Mouse (Mus musculus): ENCODE results near the gene Gm17509. TPM values are rescaled to one million over a fixed set of nuclear protein-coding genes. Genes with fewer than 3 reads are reported as not detected.
A peak's percentile ranks its signal among the peaks of the same experiment; 100 is the strongest.

Gene Gm17509
- polyA plus RNA-seq, 1 experiment from 2014 or later = not detected

GRCm38 (mm10) chr13:117224901-117225300 is 4.0 kb upstream of the Gm17509 start:
- Histone ChIP-seq H3K27me3 (ENCODE audit: control insufficient read depth, insufficient read depth, low read length) (no peaks in the 10 kb centered on the region), H3K27ac (replicated peaks) (no peak overlapping the region), H3K9ac (ENCODE audit: low read length) (no peak overlapping the region), H3K4me1 (replicated peaks; ENCODE audit: control insufficient read depth, insufficient read depth) (no peaks in the 10 kb centered on the region; the same call in 1 of the 2 replicates), H3K4me3 (ENCODE audit: low read depth, low read length) (no peak overlapping the region), H3K36me3 (ENCODE audit: control insufficient read depth, insufficient read depth, low read length) (no peaks in the 10 kb centered on the region), H3K4me2 (replicated peaks; ENCODE audit: low read depth) (no peak overlapping the region), H3K9me3 (ENCODE audit: control insufficient read depth, low read length) (no peaks in the 10 kb centered on the region)
- 54% methylated on average over 2 of the region's 2 CpGs for WGBS
- no peak for ATAC-seq (ENCODE audit: low FRiP score, low TSS enrichment)
- DNase-seq (ENCODE audit: low spot score) = no peak
- no peak for TF ChIP-seq CTCF (IDR thresholded peaks at IDR 0.05; ENCODE audit: low read depth)
- TF ChIP-seq EP300 (optimal IDR thresholded peaks at IDR 0.05) = no peak

DNA sequence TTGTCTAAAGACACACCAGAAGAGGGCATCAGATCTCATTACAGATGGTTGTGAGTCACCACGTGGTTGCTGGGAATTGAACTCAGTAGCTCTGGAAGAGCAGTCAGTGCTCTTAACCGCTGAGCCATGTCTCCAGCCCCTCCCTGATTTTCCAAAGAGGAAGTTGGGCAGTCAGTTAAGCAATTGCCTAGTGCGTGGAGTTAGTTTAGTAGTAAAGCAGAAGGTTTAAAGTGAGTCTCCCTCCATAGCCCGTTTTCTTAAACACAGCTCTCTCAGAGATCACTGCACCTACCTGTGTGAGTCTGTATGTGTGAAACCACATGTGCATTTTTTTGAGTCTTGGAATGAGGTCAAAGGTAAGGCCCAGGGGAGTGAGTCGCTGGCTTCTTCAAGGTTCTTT is 2.2 kb upstream of the Gm17509 start:
- no peak overlapping the region for H3K4me2 ChIP-seq (replicated peaks; ENCODE audit: low read depth)
- WGBS = 62% methylated on average over 5 of the region's 5 CpGs
- DNase-seq (ENCODE audit: low spot score) (no peak), ATAC-seq (ENCODE audit: low FRiP score, low TSS enrichment) (no peak)
- no peak overlapping the region for H3K27ac ChIP-seq (replicated peaks)
- H3K9me3 ChIP-seq (ENCODE audit: control insufficient read depth, low read length) = no peaks in the 10 kb centered on the region
- no peaks in the 10 kb centered on the region; the same call in 1 of the 2 replicates for H3K4me1 ChIP-seq (replicated peaks; ENCODE audit: control insufficient read depth, insufficient read depth)
- TF ChIP-seq EP300 (optimal IDR thresholded peaks at IDR 0.05) (no peak), CTCF (IDR thresholded peaks at IDR 0.05; ENCODE audit: low read depth) (no peak)
- H3K9ac ChIP-seq (ENCODE audit: low read length) = no peak overlapping the region
- no peaks in the 10 kb centered on the region for H3K36me3 ChIP-seq (ENCODE audit: control insufficient read depth, insufficient read depth, low read length)
- no peak overlapping the region for H3K4me3 ChIP-seq (ENCODE audit: low read depth, low read length)
- no peaks in the 10 kb centered on the region for H3K27me3 ChIP-seq (ENCODE audit: control insufficient read depth, insufficient read depth, low read length)

DNA sequence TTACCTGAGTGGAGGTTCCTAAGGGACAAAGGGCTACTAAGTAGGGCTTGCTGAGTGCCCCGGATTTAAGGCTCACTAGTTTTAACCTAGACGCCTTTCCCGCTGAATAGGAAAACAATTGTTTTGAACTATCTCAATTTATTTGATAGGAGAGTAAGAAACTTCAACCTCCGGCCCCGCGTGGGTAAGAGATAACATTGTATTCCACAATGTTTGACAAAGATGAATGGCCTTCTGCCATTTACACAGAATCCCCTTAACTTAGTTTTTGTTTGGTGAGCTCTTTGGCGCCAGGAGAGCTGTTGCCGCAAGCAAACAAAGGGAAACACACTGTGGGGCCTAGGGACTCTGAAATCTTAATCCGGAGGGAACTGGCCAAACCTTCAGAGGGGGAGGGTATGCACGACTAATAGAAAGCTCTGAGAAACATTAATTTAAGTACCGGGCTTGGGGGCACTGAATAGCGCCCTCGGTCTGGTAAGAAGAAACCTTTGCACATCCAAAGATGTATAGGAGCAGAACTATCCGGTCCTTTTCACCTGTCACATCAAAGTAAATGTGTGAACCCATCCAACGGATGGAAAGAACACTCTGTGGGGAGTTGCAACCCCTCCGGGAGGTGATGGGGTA is 889 bp downstream of the Gm17509 start:
- H3K36me3 ChIP-seq (ENCODE audit: control insufficient read depth, insufficient read depth, low read length) = no peaks in the 10 kb centered on the region
- no peak overlapping the region for H3K9ac ChIP-seq (ENCODE audit: low read length)
- H3K4me1 ChIP-seq (replicated peaks; ENCODE audit: control insufficient read depth, insufficient read depth) = no peaks in the 10 kb centered on the region; the same call in 1 of the 2 replicates
- DNase-seq (ENCODE audit: low spot score) (no peak), ATAC-seq (ENCODE audit: low FRiP score, low TSS enrichment) (no peak)
- no peaks in the 10 kb centered on the region for H3K9me3 ChIP-seq (ENCODE audit: control insufficient read depth, low read length)
- no peaks in the 10 kb centered on the region for H3K27me3 ChIP-seq (ENCODE audit: control insufficient read depth, insufficient read depth, low read length)
- H3K4me2 ChIP-seq (replicated peaks; ENCODE audit: low read depth) = peak overlapping the region; percentile 99
- no peak overlapping the region for H3K27ac ChIP-seq (replicated peaks)
- 19% methylated on average over 16 of the region's 16 CpGs for WGBS
- no peak for TF ChIP-seq EP300 (optimal IDR thresholded peaks at IDR 0.05)
- TF ChIP-seq CTCF (IDR thresholded peaks at IDR 0.05; ENCODE audit: low read depth) = no peak
- peak overlapping the region; percentile 58 for H3K4me3 ChIP-seq (ENCODE audit: low read depth, low read length)

GRCm38 (mm10) chr13:117218092-117218491 is 2.8 kb downstream of the Gm17509 start:
- H3K9me3 ChIP-seq (ENCODE audit: control insufficient read depth, low read length) = no peaks in the 10 kb centered on the region
- 83% methylated on average over 2 of the region's 2 CpGs for WGBS
- H3K4me3 ChIP-seq (ENCODE audit: low read depth, low read length) = no peak overlapping the region
- ATAC-seq (ENCODE audit: low FRiP score, low TSS enrichment) = no peak
- DNase-seq (ENCODE audit: low spot score) = no peak
- H3K36me3 ChIP-seq (ENCODE audit: control insufficient read depth, insufficient read depth, low read length) = no peaks in the 10 kb centered on the region
- H3K4me2 ChIP-seq (replicated peaks; ENCODE audit: low read depth) = no peak overlapping the region
- H3K4me1 ChIP-seq (replicated peaks; ENCODE audit: control insufficient read depth, insufficient read depth) = no peaks in the 10 kb centered on the region; the same call in 1 of the 2 replicates
- TF ChIP-seq EP300 (optimal IDR thresholded peaks at IDR 0.05) (no peak), CTCF (IDR thresholded peaks at IDR 0.05; ENCODE audit: low read depth) (no peak)
- no peaks in the 10 kb centered on the region for H3K27me3 ChIP-seq (ENCODE audit: control insufficient read depth, insufficient read depth, low read length)
- no peak overlapping the region for H3K9ac ChIP-seq (ENCODE audit: low read length)
- no peak overlapping the region for H3K27ac ChIP-seq (replicated peaks)

DNA sequence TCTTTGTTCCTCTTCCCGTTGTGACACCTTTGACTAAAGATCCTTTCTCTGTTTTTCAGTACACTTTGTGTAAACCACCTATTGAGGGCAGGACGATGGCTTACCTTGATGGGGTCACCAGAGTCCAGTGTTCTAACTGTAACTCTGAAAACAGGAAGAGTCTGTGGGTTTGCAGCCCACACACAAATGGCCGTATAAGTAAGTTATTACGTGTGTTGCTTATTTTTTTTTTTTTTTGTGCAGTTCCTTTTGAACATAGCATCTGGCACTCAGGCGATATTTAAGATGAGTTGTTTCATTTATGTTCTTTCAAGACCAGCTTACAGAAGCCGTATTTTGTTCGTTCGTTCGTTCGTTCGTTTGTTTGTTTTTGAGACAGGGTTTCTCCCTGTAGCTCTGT is 3.3 kb downstream of the Gm17509 start:
- no peaks in the 10 kb centered on the region for H3K9me3 ChIP-seq (ENCODE audit: control insufficient read depth, low read length)

GRCm38 (mm10) chr13:117216752-117217363 is 4.0 kb downstream of the Gm17509 start:
- TF ChIP-seq CTCF (IDR thresholded peaks at IDR 0.05; ENCODE audit: low read depth) = no peak
- no peak for TF ChIP-seq EP300 (optimal IDR thresholded peaks at IDR 0.05)

More for the DNA sequence above, 3.3 kb downstream of the Gm17509 start:
- Histone ChIP-seq H3K4me3 (ENCODE audit: low read depth, low read length) (no peak overlapping the region), H3K36me3 (ENCODE audit: control insufficient read depth, insufficient read depth, low read length) (no peaks in the 10 kb centered on the region), H3K27ac (replicated peaks) (no peak overlapping the region), H3K9ac (ENCODE audit: low read length) (no peak overlapping the region), H3K27me3 (ENCODE audit: control insufficient read depth, insufficient read depth, low read length) (no peaks in the 10 kb centered on the region), H3K4me1 (replicated peaks; ENCODE audit: control insufficient read depth, insufficient read depth) (no peaks in the 10 kb centered on the region; the same call in 1 of the 2 replicates), H3K4me2 (replicated peaks; ENCODE audit: low read depth) (no peak overlapping the region)
- DNase-seq (ENCODE audit: low spot score) (no peak), ATAC-seq (ENCODE audit: low FRiP score, low TSS enrichment) (no peak)
- no peak for TF ChIP-seq CTCF (IDR thresholded peaks at IDR 0.05; ENCODE audit: low read depth)
- no peak for TF ChIP-seq EP300 (optimal IDR thresholded peaks at IDR 0.05)
- 60% methylated on average over 11 of the region's 11 CpGs for WGBS

More at GRCm38 (mm10) chr13:117216752-117217363, 4.0 kb downstream of the Gm17509 start:
- Histone ChIP-seq H3K27me3 (ENCODE audit: control insufficient read depth, insufficient read depth, low read length) (no peaks in the 10 kb centered on the region), H3K27ac (replicated peaks) (no peak overlapping the region), H3K4me1 (replicated peaks; ENCODE audit: control insufficient read depth, insufficient read depth) (no peaks in the 10 kb centered on the region; the same call in 1 of the 2 replicates), H3K36me3 (ENCODE audit: control insufficient read depth, insufficient read depth, low read length) (no peaks in the 10 kb centered on the region), H3K9me3 (ENCODE audit: control insufficient read depth, low read length) (no peaks in the 10 kb centered on the region), H3K4me3 (ENCODE audit: low read depth, low read length) (no peak overlapping the region), H3K4me2 (replicated peaks; ENCODE audit: low read depth) (no peak overlapping the region), H3K9ac (ENCODE audit: low read length) (no peak overlapping the region)
- ATAC-seq (ENCODE audit: low FRiP score, low TSS enrichment) (no peak), DNase-seq (ENCODE audit: low spot score) (no peak)
- 29% methylated on average over 9 of the region's 9 CpGs for WGBS
